Mouse (Mus musculus) limb, embryonic 14.5 days (tissue): ENCODE data around the gene Tmcc3. TPM values are rescaled to one million over a fixed set of nuclear protein-coding genes. Genes with fewer than 3 reads are reported as not detected.
A peak's percentile ranks its signal among the peaks of the same experiment; 100 is the strongest.

ENCODE experiments used
- ATAC-seq: fragments of 200-750 bp; cut with Nextera tagmentation; 2 replicates; pipeline ENCODE4 v1.8.0; 2017; ENCODE audit warnings: low read depth, moderate number of reproducible peaks, moderate TSS enrichment; ENCODE audit not compliant: low FRiP score
- DNase-seq: peaks from one replicate; pipeline ENCODE4 v3.0.0-alpha.2; 2015; ENCODE audit warnings: low spot score
- H3K27ac ChIP-seq: fragments of 300-500 bp; sonication (generic); replicated peaks from 2 replicates; pipeline ENCODE4 v1.5.1; 2014; ENCODE audit warnings: low read depth, mild to moderate bottlenecking, low read length, moderate library complexity, mixed read lengths
- H3K27me3 ChIP-seq: fragments of 300-500 bp; sonication (generic); 2 replicates; pipeline ENCODE4 v1.6.1; 2014; ENCODE audit warnings: low read length, mixed read lengths; ENCODE audit not compliant: control insufficient read depth, insufficient read depth
- H3K36me3 ChIP-seq: fragments of 300-500 bp; sonication (generic); 2 replicates; pipeline ENCODE4 v1.6.1; 2014; ENCODE audit warnings: mild to moderate bottlenecking, low read length, moderate library complexity, mixed read lengths; ENCODE audit not compliant: control insufficient read depth, insufficient read depth
- H3K4me1 ChIP-seq: fragments of 300-500 bp; sonication (generic); 2 replicates; pipeline ENCODE4 v1.6.1; 2014; ENCODE audit warnings: antibody characterized with exemption, low read length, mixed read lengths; ENCODE audit not compliant: control insufficient read depth, insufficient read depth
- H3K4me2 ChIP-seq: fragments of 300-500 bp; sonication (generic); replicated peaks from 2 replicates; pipeline ENCODE4 v1.6.1; 2014; ENCODE audit warnings: low read depth, mild to moderate bottlenecking, low read length, moderate library complexity; ENCODE audit not compliant: severe bottlenecking
- H3K4me3 ChIP-seq: fragments of 300-500 bp; sonication (generic); replicated peaks from 2 replicates; pipeline ENCODE4 v1.5.1; 2014; ENCODE audit warnings: low read length
- H3K9ac ChIP-seq: fragments of 300-500 bp; sonication (generic); 2 replicates; pipeline ENCODE4 v1.6.1; 2014; ENCODE audit warnings: mild to moderate bottlenecking, low read depth, low read length, moderate library complexity; ENCODE audit not compliant: severe bottlenecking
- H3K9me3 ChIP-seq: fragments of 300-500 bp; sonication (generic); 2 replicates; pipeline ENCODE4 v1.6.1; 2016; ENCODE audit warnings: low read length; ENCODE audit not compliant: control insufficient read depth
- POLR2A ChIP-seq: fragments of 200-500 bp; IDR thresholded peaks from 2 replicates; pipeline ENCODE4 v1.8.0; 2012; ENCODE audit warnings: inconsistent platforms, mild to moderate bottlenecking, moderate library complexity, borderline replicate concordance; ENCODE audit not compliant: insufficient read depth, insufficient read length; ENCODE audit errors: extremely low read depth
- WGBS: fragments of 180-500 bp; shearing (Covaris S2); extraction: QIAGEN DNeasy Blood & Tissue Kit; methylation state at CpG from one replicate; pipeline ENCODE4 v1.1.7; 2014; 5-methylcytosine and 5-hydroxymethylcytosine counted together
- polyA plus RNA-seq, 2 experiments: library from polyadenylated mRNA; depleted of rRNA in 1 of 2; stranded (reverse) in 1 of 2; unstranded in 1 of 2; fragments of >200 nt; fragmentation: Nextera tagmentation in 1 of 2; extraction: Ambion mirVana in 1 of 2; gene quantifications; 2 replicates each; pipeline versions ENCODE4 v1.2.1 to v1.2.3; 2012 to 2014

Gene Tmcc3
- polyA plus RNA-seq, 2 experiments = 10.5 to 18.2 TPM

DNA sequence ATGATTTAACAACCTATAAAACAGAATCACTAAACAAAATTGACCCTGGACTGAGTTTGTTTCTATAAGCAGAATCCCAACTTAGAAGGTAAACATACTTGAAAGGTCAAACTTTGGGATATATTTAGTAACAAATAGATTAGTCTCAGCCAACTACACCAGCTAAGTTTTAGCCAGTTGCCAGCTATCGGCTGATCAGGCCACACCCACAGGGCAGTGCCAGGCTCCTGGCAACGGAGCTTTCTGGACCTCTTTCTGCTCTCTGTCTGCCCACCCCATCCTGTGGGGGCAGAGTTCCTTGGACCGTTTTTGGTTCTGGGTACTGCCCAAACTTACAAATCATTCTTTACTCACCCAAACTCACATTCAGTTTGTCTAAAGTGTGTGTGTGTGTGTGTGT, 137.9 kb downstream of the Tmcc3 start:
- no peak overlapping the region for H3K9ac ChIP-seq
- DNase-seq (no peak), ATAC-seq (no peak)
- H3K27me3 ChIP-seq = no peaks in the 10 kb centered on the region
- H3K36me3 ChIP-seq = no peaks in the 10 kb centered on the region
- H3K4me2 ChIP-seq = no peak overlapping the region
- peaks cover 11% of the 10 kb centered on the region for H3K4me1 ChIP-seq
- 36% methylated on average over 3 of the region's 3 CpGs for WGBS
- TF ChIP-seq POLR2A = no peak
- no peak overlapping the region for H3K4me3 ChIP-seq
- no peaks in the 10 kb centered on the region for H3K9me3 ChIP-seq
- no peak overlapping the region for H3K27ac ChIP-seq

DNA sequence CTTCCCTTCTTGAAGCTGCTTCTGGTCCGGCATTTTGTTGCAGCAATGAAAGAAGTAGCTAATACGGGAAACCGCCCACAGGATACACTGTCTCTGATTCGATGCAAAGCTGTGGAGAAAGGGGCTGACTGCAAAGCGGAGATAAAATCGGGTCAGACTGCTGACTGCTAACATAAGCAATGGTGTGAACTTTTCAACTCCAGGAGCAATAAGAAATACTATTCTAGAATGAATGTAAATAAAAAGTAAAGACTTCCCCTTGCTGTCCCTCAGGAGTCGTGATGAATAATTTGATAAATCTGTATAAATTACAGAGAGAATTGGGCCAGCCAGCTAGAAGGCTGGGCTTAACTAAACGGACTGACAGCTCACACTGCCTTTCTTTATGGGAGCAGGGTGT, 139.0 kb downstream of the Tmcc3 start:
- H3K27me3 ChIP-seq = no peaks in the 10 kb centered on the region
- 51% methylated on average over 8 of the region's 8 CpGs for WGBS
- no peak for TF ChIP-seq POLR2A

DNA sequence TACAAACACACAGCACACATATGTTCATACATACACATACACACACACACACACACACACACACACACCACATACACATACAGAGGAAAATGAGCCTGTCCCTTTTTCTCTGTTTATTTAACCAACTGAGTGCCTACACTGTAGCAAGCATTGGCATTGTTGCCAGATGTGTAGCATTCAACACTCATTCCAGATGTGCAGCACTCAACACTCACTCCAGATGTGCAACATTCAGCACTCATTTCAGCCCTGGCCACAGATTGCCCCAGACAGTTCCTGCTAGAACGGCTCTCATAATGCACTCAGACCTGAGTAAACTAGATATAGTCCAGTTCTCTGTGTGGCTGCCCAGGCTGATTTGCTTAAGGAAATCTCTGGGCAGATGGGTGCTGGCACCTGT, 145.7 kb downstream of the Tmcc3 start:
- peak; percentile 44 for DNase-seq
- no peak overlapping the region for H3K9ac ChIP-seq
- H3K36me3 ChIP-seq = no peaks in the 10 kb centered on the region
- ATAC-seq = no peak
- no peak for TF ChIP-seq POLR2A
- no peak overlapping the region for H3K4me3 ChIP-seq
- H3K4me1 ChIP-seq = peaks cover 15% of the 10 kb centered on the region
- H3K4me2 ChIP-seq = no peak overlapping the region
- WGBS = 13% methylated on average over 1 of the region's 1 CpGs
- H3K27ac ChIP-seq = no peak overlapping the region
- no peaks in the 10 kb centered on the region for H3K9me3 ChIP-seq
- H3K27me3 ChIP-seq = no peaks in the 10 kb centered on the region

More for the DNA sequence above, 139.0 kb downstream of the Tmcc3 start:
- Histone ChIP-seq H3K9ac (no peak overlapping the region), H3K9me3 (no peaks in the 10 kb centered on the region), H3K36me3 (no peaks in the 10 kb centered on the region), H3K4me3 (no peak overlapping the region), H3K27ac (no peak overlapping the region), H3K4me2 (no peak overlapping the region), H3K4me1 (peaks cover 9% of the 10 kb centered on the region)
- DNase-seq = no peak
- no peak for ATAC-seq

DNA sequence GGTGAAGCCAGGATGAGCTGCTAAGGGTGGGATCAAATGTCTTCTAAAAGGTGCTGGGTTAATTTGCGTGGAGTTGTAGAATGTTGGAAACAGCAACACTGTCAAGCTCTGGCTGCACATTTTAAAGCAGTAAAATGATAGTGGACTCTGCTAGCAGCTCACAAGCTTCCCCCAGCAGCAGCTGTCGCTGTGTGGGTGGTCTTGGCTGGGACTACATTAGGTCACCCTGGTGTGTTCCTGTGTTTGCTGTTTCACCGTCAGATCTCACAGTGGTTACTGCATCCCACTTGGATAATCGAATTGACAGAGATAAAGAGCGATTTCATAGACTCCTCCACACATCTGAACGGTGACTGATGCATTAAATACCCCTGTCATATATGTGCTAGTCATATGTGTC, 146.9 kb downstream of the Tmcc3 start:
- Histone ChIP-seq H3K4me1 (peaks cover 19% of the 10 kb centered on the region), H3K4me3 (no peak overlapping the region), H3K9me3 (no peaks in the 10 kb centered on the region), H3K9ac (no peak overlapping the region), H3K4me2 (no peak overlapping the region), H3K27me3 (no peaks in the 10 kb centered on the region), H3K27ac (no peak overlapping the region), H3K36me3 (no peaks in the 10 kb centered on the region)
- no peak for TF ChIP-seq POLR2A
- peak; percentile 71 for DNase-seq
- peak; percentile 71; the same call in 1 of the 2 replicates for ATAC-seq
- WGBS = 33% methylated on average over 6 of the region's 6 CpGs

DNA sequence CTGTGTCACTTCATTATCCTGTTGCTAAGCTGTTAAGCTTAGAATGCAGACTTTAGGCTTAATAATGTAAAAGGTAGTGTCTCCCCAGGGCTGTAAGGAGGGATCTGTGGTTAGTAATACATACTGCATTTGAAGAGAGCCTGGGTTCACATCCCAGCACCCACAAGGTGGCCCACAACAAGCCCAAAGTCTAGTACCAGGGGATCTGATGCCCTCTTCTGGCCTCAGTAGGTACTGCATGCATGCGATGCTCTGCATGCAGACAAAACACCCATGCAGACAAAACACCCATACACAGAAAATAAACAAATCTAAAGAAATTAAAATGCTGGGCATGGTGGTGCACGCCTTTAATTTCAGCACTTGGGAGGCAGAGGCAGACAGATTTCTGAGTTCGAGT, 149.6 kb downstream of the Tmcc3 start:
- H3K4me1 ChIP-seq = peaks cover 20% of the 10 kb centered on the region
- WGBS = 89% methylated on average over 3 of the region's 3 CpGs
- no peaks in the 10 kb centered on the region for H3K36me3 ChIP-seq
- no peak for TF ChIP-seq POLR2A
- ATAC-seq (no peak), DNase-seq (no peak)
- no peaks in the 10 kb centered on the region for H3K27me3 ChIP-seq
- H3K9me3 ChIP-seq = no peaks in the 10 kb centered on the region
- no peak overlapping the region for H3K27ac ChIP-seq
- H3K4me3 ChIP-seq = no peak overlapping the region
- H3K9ac ChIP-seq = no peak overlapping the region
- H3K4me2 ChIP-seq = no peak overlapping the region

DNA sequence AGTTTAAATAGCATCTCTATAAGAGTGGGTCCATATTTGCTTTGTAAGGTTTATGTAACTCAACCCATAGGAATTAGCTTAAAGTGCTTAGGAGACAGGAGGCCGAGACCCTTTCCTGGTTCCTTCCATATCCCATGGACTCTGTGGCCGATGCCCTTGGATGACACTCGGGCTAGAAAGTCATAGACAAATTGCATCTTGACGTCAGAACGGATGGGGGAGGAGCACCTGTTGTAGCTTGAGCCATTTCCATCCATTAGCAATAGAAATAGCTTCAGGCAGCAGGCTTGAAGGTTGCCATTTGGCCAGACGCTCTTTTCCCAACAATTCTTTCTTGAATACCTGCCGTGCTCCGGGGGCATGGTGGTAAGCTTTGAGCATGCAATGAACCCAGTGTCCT, 150.1 kb downstream of the Tmcc3 start:
- TF ChIP-seq POLR2A = no peak
- Histone ChIP-seq H3K4me2 (no peak overlapping the region), H3K9me3 (no peaks in the 10 kb centered on the region), H3K9ac (no peak overlapping the region), H3K27ac (no peak overlapping the region), H3K4me1 (peaks cover 20% of the 10 kb centered on the region), H3K36me3 (no peaks in the 10 kb centered on the region), H3K4me3 (no peak overlapping the region), H3K27me3 (no peaks in the 10 kb centered on the region)
- DNase-seq (no peak), ATAC-seq (no peak)
- 74% methylated on average over 8 of the region's 8 CpGs for WGBS
